Mouse (Mus musculus): ENCODE measurements around the gene Nfatc3. TPM values are rescaled to one million over a fixed set of nuclear protein-coding genes. Genes with fewer than 3 reads are reported as not detected.

Nfatc3 gene
- total RNA-seq, 2 experiments from 2014 or later = 52.0 to 52.7 TPM

DNA sequence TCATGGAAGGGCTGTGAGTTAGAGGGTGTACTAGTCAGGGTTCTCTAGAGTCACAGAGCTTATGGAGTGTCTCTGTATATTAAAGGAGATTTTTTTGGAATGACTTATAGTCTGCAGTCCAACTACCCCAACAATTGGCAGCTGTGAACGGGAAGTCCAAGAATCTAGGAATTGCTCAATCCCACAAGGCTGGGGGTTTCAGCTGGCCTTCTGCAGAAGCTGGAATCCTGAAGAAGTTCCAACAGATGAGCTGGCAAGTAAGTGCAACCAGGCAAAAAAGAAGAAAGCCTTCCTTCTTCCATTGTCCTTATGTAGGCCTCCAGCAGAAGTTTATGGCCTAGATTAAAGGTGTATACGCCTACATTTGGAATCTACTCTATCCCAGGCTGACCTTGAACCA lies 86.7 kb downstream of the Nfatc3 start:
- no peak for DNase-seq (ENCODE audit: low spot score in 2 of 2)

DNA sequence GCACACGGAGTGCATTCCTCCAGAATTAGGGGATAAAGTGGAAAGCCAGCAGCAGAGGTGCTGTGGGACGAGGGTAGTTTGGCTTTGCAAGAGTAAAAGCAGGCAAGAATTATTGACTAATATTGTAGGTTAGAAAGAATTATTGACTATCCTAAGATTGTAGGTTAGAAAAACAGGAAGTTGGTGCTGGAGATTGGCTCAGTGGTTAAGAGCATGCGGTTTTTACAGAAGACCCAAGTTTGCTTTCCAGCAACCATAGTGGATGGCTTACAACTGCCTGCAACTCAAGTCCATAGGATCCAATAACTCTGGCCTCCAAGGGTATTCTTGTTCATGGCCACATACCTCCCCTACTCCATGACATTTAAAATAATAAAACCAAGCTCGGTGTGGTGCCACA lies 87.4 kb downstream of the Nfatc3 start:
- no peak for DNase-seq (ENCODE audit: low spot score in 2 of 2)

DNA sequence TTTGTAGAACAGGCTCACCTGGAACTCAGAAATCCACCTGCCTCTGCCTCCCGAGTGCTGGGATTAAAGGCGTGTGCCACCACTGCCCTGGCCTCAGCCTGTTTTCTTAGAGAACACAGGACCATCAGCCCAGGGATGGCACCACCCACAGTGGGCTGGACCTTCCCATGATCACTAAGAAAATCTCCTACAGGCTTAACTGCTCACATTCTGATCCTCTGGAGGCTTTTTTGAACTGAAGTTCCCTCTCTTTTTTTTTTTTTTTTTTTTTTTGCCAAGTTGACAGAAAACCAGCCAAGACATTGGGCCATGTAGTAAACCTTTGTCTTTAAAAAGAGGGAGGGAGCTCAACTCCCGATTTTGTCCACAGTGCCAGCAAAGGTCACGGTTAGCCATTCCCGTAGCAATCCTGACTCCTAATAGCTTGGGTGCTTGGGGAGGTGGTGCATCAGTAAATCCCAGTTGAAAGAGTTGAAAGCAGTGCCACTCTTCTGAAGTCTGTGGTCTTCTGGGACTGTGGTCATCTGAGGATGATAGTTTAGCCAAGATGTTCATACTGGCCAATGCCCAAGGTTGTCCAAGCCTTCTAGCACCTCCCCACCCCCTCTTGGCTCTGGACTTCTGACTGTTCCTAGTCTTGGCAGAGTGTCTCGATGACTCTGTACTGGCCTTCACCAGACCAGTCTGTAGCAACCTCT lies 89.4 kb downstream of the Nfatc3 start:
- DNase-seq (ENCODE audit: low spot score in 2 of 2) = no peak

DNA sequence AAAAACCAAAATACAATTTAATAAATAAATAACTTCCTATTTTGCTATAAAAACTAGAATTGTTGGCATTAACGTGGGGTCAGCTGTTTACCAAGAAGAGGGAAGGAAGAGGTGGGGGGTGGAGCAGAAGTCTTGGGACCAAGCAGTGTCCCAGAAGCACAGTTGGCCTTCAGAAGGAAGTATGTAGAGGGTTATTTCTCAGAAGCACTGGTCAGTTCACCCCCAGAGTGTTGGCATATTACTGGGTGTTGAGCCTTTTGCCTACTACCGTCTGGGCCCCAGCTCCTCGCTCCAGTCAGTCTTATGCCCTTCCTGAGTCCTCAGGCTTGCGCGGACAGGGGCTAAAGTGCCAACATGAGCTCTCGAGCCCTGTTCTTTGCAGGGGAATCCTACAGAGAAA lies 90.4 kb downstream of the Nfatc3 start:
- no peak for DNase-seq (ENCODE audit: low spot score in 2 of 2)

DNA sequence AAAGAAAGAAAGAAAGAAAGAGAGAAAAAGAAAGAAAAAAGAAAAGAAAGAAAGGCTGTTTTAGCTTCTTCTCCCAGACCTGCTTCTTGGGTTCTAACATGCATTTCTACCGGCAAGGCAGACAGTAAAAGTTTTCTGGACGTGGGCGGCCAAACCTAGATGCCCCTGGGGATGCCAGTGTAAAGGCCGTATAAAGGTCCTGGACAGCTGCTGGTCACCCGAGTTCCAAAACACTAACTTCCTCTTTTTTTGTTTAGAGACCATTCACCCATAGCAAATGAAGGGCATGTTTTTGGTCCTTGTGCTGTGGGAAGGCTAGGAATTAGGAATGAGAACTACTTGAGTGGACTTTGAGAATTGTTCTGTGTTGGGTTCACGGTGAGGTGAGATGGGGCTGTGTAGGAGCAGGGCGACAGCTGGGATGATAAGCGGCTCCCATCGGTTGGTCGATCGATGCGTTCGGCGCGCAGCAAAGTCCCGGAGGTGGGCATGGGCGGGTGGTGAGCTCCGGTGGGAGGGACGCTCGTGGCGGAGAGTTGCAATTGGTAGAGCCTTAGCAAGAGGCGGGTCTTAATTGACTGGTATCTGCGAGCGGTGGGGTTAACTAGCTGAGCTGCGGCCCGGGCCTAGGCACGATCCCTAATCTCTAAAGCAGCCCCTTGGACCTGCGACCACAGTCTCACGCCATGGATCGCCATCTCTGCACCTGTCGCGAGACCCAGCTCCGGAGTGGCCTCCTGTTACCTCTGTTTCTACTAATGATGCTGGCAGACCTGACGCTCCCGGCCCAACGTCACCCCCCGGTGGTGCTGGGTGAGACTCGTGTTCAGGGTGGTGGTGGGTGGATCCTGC lies 91.4 kb downstream of the Nfatc3 start, which contains the start of gene Pla2g15:
Gene Pla2g15, plus strand, starts transcription at position 599 of the 852 bp plus-strand sequence.
- DNase-seq (ENCODE audit: low spot score in 2 of 2) = peak; percentile 69 to 89

DNA sequence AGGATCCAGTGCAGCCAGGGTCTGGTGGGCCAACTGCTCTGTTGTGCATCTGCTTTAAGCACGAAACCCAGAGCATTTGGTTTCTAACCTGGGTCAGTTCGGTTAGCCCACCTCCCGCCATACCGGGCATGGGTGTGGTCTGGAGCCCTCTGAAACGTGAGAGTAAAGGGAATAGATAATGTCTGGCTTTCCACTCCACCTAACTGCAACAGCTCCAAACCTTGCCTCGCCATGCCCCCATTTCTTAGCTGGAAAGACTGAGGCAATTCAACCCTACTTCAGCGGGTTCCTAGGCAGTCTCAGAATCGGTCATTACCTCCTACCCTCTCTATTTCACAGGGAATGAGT lies 92.0 kb downstream of the Nfatc3 start:
- no peak for DNase-seq (ENCODE audit: low spot score in 2 of 2)

DNA sequence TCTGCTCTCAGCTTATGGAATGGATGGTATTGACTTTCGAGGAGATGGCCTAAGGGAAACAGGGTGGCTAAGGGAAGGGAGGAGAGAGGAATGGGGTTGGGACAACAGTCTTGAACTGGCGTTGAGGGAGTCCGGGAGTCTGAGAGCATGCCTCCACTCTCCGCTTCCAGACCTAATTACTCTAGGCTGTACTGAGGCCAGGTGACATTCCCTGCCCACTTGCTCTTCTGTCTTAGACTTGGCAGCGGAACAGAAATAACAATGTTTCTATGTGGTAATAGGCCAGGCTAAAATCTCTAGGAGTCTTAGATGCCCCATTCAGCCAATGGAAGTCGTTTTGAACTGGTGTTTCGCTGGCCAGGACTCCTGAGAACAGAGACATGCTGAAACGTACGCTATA lies 92.4 kb downstream of the Nfatc3 start:
- DNase-seq (ENCODE audit: low spot score in 2 of 2) = no peak

DNA sequence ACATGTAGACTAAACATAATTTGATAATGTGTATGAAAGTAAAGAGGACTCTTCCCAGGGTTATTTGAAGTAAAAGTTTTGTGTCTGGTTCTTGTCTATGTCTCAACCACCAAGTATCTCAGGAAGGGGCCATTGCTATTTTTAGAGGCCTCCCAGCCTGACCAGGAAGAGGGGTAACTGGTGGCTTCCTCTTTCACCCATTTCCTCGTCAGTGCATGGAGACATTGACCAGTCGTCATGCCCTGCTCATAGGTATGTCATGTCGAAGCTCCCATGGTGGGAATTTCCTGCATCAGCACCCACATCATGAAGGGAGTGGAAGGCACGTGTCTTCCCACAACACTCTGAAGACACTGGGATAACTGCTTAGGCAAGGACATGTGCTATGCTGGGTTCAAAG lies 94.2 kb downstream of the Nfatc3 start:
- DNase-seq (ENCODE audit: low spot score in 2 of 2) = no peak

DNA sequence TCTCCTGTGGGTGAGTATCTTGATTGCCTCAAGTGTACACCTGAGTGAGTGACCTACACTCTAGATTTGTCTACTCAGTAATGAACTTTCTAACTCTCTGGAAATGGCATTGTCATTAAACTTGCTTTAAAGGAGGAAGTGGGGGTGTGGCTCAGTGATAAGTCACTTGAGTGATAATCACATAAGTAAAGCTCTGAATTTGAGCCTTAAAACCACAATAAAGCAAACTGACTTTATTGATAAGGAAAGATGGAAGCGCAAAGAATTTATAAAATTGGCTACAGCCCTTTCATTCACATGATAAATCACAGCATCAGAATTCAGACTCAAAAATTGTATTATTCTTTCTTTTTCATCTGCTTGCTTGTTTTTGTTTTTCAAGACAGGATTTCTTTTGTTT lies 98.8 kb downstream of the Nfatc3 start:
- DNase-seq (ENCODE audit: low spot score in 2 of 2) = no peak

DNA sequence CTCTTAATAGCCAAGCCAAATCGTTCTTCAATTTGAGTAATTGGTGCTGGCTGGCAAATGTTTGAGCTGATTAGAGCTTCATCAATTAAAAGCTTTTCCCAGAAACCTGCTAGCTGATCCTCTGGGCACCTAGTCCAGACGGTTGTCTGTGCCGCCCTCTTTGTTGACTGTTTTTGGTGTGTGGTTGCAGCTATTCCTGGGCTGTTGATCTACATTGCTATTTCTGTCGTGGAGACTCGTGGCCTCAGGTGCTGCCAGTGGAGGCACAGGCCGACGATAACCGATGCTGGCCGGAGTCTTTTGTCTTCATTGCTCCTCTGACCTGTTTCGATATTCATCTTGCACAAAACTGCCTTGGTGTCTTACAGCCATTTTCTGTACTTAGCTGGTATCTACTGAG lies 99.7 kb downstream of the Nfatc3 start:
- no peak for DNase-seq (ENCODE audit: low spot score in 2 of 2)

DNA sequence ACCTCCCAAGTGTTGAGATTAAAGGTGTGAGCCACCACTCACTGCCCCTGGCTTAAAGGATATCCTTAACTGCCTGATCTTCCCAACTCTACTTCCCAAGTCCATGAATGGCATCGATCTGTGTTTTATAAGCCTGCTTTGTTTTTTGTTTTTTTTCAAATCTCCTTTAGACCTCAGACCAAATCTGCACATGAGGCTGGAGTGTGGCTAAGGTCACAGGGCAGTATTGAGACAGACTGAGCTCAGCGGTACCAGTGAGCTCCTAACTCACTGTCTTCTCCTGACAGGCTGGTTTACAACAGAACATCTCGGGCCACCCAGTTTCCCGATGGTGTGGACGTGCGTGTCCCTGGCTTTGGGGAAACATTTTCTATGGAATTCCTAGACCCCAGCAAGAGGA lies 101.2 kb downstream of the Nfatc3 start:
- DNase-seq (ENCODE audit: low spot score in 2 of 2) = no peak

DNA sequence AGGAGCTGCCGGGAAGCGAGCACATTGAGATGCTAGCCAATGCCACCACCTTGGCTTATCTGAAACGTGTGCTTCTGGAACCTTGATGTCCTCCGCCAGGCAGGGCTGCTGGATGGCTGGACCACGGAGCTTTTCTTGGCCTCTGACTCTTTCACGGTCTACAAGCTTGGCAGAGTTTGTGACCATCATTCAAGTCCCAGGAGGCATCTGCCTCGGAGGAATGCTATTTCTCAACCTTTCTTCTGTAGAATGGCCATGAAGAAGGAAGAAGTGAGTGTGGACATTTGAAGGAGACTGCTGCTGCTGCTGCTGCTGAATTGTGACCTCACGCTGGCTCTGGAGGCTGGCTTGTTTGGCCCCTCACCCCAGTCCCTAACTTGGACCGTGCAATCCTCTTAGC lies 104.6 kb downstream of the Nfatc3 start:
- DNase-seq (ENCODE audit: low spot score in 2 of 2) = no peak

DNA sequence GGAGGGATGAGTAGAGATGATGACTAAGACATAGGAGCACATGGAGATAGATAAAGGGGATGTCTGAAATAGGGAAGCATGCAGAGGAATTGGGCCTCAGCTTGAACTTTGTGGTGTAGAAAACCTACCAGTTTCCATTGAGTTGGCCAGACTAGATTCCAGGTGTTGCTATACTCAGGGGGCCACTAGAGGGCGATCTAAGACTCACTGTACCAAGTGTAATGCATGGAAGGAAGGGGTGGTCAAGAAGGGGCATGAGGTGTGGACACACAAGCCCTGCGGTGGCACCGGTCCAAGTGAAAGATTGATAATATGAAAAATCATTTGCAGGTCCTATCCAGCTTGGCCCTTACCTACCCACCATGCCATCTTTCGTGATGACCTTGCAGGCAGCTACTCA lies 106.8 kb downstream of the Nfatc3 start:
- DNase-seq (ENCODE audit: low spot score in 2 of 2) = peak in 1 of 2 experiments; percentile 57

DNA sequence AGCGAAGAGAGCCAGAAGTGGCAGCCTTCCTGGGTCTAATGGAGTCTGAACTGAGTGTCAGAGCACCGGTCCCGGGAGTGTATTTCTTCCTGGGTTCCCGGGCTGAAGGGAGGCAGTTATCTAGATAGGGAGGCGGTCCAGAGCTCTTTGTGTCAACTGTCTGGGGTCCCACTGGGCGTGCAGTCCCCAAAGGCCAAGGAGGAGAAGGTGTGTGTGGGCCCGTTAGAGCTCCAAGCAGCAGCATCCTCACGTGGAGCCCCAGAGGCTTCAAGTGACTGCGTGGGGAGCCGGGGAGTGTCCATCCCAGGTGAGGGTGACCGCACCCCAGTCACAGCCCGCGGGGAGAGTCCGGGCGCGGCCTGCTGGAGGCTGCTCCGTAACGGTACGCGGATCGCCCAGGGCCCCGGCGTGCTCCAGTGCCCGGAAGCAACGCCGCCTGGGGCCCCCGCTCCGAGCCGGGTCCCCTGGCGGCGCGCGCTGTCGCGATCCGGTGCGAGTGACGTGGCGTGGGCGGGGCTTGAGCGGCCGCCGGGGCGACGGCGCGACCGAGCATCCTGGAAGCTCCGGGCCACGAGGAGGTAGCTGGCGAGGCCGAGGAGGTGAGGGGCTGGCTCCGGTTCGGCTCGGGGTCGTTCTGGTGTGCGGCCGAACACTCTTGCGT lies 109.8 kb downstream of the Nfatc3 start, which contains the start of gene Slc7a6:
Gene Slc7a6, plus strand, starts transcription at position 502 of the 661 bp plus-strand sequence.
- DNase-seq (ENCODE audit: low spot score in 2 of 2) = peak; percentile 53 to 64

DNA sequence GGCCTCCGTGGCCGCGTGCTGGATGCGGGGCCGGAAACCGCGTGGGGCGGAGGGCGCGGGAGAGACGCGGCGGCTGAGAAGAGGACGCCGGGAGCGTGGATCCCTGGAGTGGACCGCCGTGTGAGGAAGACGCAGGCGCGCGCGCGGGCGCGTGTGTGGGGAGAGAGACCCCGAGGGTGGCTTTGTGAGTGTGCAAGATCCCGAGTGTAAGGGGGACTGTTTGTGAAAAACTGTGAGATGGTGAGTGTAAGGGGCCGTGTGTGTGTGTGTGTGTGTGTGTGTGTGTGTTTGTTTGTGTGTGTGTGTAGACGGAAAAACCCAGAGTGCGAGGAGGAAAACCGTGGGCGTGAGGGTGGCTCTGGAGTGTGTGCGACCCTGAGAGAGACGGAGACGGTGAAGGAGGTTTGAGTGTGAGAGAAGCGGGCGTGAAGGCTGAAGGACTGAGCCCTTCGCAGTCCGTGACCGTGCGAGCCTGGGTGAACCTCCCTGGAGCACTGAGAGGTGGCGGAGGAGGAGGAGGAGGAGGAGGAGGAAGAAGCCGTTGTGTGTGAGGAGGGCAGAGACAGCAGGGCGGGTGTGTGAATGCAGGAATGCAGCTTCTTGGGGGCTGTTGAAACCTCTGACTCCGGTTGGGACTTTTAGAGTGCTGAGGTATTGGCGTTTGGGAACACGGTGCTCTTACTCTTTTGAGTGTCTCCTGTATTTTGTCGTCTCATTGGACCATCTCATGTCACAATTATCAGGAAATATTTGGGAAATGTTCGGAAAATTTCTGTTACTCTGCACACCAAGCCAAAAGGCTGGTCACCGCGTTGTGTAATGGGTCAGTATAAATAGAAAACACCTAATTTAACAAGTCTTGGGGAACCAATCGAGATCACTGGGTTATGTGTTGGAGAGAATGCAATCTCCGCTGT lies 110.6 kb downstream of the Nfatc3 start:
- DNase-seq (ENCODE audit: low spot score in 2 of 2) = peak in 1 of 2 experiments; percentile 36

DNA sequence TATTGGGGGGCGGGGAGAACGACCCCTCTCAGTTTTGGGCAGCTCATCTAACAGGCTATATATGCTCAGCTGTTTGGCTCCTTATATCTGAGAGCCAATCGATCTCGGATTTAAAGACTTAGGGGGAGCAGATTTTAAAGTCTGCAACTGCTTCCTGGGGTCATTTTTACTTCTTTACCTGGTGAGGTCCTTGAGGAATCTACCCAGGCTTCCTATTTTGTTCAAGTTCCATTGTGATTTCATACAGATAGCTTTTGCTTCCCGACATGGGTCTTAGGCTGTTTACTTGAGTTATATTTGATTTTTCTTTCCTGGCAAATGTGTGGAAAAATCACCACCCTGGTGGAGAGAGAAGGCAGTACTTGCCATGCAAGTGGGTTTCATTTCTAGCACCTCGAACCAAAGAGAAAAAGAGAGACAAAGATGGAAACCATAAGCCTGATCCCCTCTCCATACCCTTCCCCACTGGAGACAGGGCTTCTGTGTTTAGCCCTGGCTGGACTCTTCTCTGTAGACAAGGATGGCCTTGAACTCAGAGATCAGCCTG lies 111.4 kb downstream of the Nfatc3 start:
- DNase-seq (ENCODE audit: low spot score in 2 of 2) = no peak

DNA sequence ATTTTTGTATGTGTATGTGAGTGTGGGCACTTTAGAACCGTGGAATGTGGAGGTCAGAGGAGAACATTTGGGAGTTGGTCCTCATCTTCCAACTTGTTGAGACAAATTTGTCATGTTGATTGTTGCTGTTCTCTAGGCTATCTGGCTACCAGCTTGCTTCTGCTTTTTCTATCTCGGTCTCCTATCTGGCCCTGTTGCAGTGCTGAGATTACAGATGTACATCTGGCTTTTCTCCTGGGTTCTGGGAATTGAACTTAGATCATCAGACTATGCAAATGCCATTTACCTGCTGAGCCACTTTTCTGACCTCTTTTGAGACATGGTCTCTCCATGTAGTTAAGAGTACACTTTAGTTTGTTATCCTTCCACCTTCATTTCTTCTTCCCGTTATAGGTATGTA lies 114.9 kb downstream of the Nfatc3 start:
- no peak for DNase-seq (ENCODE audit: low spot score in 2 of 2)

DNA sequence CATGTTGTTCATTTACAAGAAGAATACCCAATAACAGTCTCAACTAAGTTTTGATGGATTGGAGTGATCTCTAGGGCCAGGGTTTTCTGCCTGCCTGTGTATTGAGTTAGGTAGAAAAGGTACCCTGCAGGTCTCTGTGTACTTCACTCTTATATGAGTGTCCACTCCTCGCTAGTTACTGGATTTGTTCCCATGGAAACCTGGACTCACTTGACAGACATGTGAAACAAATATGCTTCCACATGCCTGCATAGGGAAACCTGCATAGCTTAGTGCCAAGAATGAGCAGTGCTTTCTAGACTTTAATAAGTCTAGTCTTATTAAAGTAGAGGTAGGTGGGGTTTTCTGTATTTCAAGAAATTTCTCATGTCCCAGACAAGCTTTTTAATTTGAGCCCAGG lies 118.3 kb downstream of the Nfatc3 start:
- no peak for DNase-seq (ENCODE audit: low spot score in 2 of 2)

DNA sequence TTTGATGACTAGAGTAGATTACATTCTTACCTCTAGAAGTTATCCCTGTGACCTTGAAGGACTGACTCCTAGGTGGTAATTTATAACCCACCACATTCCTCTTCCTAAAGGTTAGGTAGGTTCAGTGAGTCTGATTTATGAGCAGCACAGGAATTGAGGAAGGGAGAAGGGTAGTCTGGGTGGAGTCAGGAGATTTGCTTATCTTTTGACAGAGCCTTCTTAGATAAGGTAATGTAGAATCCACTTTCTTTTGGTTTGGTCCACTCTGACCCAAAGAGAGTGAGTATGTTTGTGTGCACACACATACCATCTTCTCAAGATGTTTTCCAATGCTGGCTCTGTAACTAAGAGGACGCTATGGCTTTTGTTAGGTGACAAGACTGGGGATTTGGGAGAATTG lies 119.0 kb downstream of the Nfatc3 start:
- no peak for DNase-seq (ENCODE audit: low spot score in 2 of 2)

DNA sequence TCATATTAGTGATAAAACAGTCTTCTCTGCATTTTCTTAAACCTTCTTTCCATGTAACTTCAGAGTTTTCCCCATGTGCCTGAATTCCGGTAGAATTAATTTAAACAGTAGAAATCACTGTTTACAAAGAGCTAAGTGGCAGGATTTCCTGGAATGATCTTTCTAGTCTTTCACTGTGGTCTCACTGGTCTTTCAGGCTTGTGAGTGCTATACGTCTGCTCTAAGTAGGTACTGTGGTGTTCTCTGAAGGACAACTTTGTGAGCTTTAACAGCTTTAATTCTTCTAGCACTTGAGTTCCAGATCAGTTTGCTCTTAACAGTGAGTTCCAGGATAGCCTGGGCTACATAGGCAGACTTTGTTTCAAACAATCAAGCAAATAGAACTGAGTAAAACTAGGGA lies 119.8 kb downstream of the Nfatc3 start:
- no peak for DNase-seq (ENCODE audit: low spot score in 2 of 2)

Data from adrenal gland, postnatal 4 days (tissue).